Mouse (Mus musculus) liver, postnatal 0 days (tissue): ENCODE results near the gene Ndufs7.

ENCODE experiments used
- CTCF ChIP-seq: sonication (generic); IDR thresholded peaks from 2 replicates; pipeline ENCODE4 v1.5.1; 2016; ENCODE audit warnings: antibody characterized with exemption, low read depth
- EP300 ChIP-seq: IDR thresholded peaks from 2 replicates; pipeline ENCODE4 v1.6.1; 2016; ENCODE audit warnings: antibody characterized with exemption, low read depth, mild to moderate bottlenecking

- peak; percentile 94 for TF ChIP-seq CTCF
- no peak for TF ChIP-seq EP300
Measured at GRCm38 (mm10) chr10:80199440-80200008, 49.4 kb upstream of the Ndufs7 start.
